Mouse (Mus musculus): Measurements from ENCODE around the gene Atp6v1g2. TPM values are rescaled to one million over a fixed set of nuclear protein-coding genes. Genes with fewer than 3 reads are reported as not detected.
"Not testable (repeated sequence)": the region's sequence is repeated elsewhere in the genome, so short reads cannot be mapped to it uniquely, and the experiment has no call there.

The Atp6v1g2 gene
- total RNA-seq, 2 experiments from 2014 or later: 615 to 646 TPM

DNA sequence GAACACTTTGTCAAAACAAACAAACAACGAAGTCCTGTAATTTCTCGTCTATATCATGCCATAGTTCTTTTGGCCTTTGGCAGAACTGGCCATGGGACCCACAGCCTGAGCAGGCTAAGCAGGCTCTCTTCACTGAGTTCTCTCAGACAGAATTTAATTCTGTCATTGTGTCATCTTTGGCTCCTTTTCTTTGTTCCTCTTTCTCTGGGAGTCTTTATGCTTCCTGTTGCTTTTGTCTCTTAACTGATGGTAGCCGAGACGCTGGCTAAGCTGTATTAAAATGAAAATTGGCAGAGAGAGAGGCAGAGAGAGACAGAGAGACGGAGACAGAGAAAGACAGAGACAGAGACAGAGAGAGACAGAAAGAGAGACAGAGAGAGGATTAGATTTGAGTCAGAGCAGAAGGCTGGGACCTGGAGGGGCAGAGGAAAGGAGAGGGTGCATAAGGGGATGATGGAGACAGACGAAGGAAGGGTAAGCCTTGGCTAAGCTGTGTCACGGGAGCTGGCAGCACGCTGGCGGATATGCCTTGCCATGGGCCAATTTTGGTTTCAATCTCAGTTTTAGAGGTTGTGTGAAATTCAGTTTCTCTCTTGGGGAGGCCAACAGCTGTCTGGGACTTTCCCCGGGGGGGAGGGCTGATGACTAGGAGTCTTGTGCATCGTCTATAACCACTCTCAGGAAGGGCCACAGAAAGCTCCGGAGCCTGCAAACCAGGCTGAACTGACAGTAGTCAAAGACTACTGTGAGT, 23.5 kb upstream of the Atp6v1g2 start:
- Histone ChIP-seq H3K27ac (no peak overlapping the region), H3K4me3 (no peak overlapping the region)
- no peak for TF ChIP-seq CTCF (conservative IDR thresholded peaks at IDR 0.05)
- no peak for DNase-seq (ENCODE audit: low spot score in 2 of 2)

- no peak for DNase-seq (ENCODE audit: low spot score in 2 of 2)
- no peak overlapping the region for H3K4me3 ChIP-seq
- no peak overlapping the region for H3K27ac ChIP-seq
- no peak for TF ChIP-seq CTCF (conservative IDR thresholded peaks at IDR 0.05)
These were observed 22.9 kb upstream of the Atp6v1g2 start for GRCm38 (mm10) chr17:35210593-35210992.

DNA sequence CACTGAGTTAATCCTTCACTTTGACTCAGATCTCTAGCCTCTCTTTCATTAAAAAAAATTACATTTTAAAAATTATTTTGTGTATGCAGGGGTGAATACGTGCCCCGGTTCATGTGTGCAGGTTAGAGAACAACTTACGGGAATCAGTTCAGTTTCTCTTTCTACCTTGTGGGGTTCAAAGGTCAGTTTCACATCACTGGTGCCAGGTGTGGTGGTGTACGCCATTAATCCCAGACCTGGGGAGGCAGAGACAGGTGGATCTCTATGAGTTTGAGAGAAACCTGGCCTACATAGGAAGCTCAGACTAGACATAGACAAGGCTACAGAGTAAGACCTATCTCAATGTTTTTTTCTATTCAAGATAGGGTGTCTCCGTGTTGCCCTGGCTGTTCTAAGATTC, 20.4 kb upstream of the Atp6v1g2 start:
- TF ChIP-seq CTCF (conservative IDR thresholded peaks at IDR 0.05): no peak

DNA sequence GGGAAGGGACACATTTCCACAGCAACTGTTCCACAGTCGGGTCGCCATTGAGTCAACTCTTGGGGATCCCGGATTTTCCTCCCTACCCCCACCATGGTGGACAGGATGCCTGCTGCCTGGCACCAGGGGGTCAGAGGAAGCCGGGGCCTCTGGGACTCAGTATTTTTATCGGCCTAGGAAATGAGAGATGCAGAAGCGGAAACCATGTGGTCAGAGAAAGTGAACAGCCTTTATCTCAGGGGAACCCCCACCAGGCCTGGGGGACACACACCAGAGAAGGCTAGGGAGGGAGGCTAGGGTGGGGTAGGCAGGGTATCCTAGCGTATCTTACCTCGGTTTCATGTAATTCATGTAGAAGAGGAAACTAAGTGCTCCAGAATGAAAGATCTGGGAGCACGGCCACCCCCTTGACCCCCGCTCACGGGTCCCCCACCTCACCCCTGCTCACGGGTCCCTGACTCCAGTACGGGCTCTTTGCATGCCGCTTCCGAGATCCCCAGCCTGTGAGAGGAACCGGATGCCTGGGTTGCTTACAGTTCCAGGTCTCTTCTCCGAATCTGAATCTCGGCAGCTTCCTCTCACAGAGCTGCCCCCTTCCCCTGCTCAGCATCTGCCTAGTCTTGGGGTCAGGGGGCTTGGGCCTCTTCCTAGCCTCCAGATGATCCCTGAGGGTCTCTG, 14.8 kb upstream of the Atp6v1g2 start:
- no peak for DNase-seq (ENCODE audit: low spot score in 2 of 2)
- Histone ChIP-seq H3K4me3 (no peak overlapping the region), H3K27ac (peak overlapping the region; percentile 47)
- no peak for TF ChIP-seq CTCF (conservative IDR thresholded peaks at IDR 0.05)

More for the DNA sequence above, 20.4 kb upstream of the Atp6v1g2 start:
- Histone ChIP-seq H3K27ac (no peak overlapping the region), H3K4me3 (no peak overlapping the region)
- no peak for DNase-seq (ENCODE audit: low spot score in 2 of 2)

DNA sequence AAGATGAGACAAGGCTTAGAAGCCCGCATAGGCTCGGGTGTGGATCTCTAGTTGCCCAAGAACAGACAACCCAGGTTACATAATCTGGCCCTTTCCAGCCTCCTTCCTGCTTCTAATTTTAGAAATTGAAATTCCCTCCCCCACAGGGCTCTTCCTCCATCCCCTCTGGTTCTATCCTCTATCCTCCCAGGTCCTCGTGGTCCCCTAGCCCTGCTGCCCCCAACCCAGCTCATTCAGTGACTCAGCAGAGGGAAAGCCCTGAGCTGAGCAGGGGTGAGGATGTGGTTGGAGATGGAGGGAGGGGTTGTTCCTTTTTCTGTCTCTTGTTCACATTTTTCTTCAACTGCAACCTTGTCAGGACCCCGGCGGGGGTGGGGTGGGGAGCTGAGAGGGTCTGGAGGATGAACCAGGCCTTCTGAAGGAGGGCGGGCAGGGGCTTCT, 13.8 kb upstream of the Atp6v1g2 start:
- H3K27ac ChIP-seq: peak overlapping the region; percentile 47; the same call in 1 of the 2 replicates

GRCm38 (mm10) chr17:35220156-35220952, 13.1 kb upstream of the Atp6v1g2 start, which contains the start of gene Gm16181:
TSS of gene Gm16181 (plus strand) at chr17:35220834.
- no peak for TF ChIP-seq CTCF (conservative IDR thresholded peaks at IDR 0.05)
- no peak within 1 kb of the TSS for H3K4me3 ChIP-seq
- peak within 1 kb of the TSS; percentile 47; the same call in 1 of the 2 replicates for H3K27ac ChIP-seq
- no peak for DNase-seq (ENCODE audit: low spot score in 2 of 2)

More for the DNA sequence above, 13.8 kb upstream of the Atp6v1g2 start:
- H3K4me3 ChIP-seq: no peak overlapping the region
- no peak for DNase-seq (ENCODE audit: low spot score in 2 of 2)
- TF ChIP-seq CTCF (conservative IDR thresholded peaks at IDR 0.05): no peak

DNA sequence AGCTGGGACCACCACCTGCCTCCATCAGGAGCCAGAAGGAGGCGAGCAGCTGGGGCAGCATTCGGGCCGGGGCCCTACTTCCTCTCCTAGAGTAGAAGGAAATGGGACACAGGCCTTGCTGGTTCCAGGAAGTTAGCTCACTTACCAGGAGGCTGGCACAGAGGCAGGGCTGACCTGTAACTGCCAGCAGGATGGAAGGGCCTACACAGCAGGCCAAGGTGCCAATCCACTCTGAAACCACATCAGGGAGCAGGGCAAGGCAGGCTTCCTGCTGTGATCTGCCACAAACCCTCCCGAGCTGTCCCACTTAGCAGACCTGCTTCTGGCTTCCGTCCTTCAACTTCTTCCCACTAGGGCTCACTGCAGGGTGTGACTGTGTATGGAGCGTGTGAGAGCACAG, 11.2 kb upstream of the Atp6v1g2 start:
- DNase-seq (ENCODE audit: low spot score in 2 of 2): no peak
- no peak overlapping the region for H3K4me3 ChIP-seq
- TF ChIP-seq CTCF (conservative IDR thresholded peaks at IDR 0.05): no peak
- H3K27ac ChIP-seq: no peak overlapping the region; the same call in 1 of the 2 replicates

- no peak overlapping the region for H3K4me3 ChIP-seq
- no peak for DNase-seq (ENCODE audit: low spot score in 2 of 2)
- peak; percentile 33 for TF ChIP-seq CTCF (conservative IDR thresholded peaks at IDR 0.05)
- H3K27ac ChIP-seq: no peak overlapping the region
These were observed 8.8 kb upstream of the Atp6v1g2 start for GRCm38 (mm10) chr17:35224641-35225040.

DNA sequence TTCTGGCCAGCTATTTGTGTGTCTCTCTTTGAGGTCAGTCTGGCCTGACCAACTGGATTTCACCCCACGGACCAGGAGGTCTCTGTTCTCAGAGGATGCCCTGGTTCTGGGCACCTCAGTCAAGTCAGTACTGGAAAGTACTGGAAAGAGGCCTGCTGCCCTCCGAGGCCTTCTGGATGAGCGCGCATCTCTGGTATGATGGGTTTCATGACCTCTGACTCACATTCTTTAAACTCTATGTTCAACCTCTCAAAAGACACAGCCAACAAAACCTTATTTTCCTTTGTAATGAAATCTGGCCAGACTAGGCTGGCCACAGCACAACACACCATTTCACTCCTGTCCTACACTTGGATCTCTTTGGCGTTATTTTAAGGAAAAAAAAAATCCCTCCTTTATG, 8.0 kb upstream of the Atp6v1g2 start:
- no peak for DNase-seq (ENCODE audit: low spot score in 2 of 2)
- TF ChIP-seq CTCF (conservative IDR thresholded peaks at IDR 0.05): no peak
- H3K4me3 ChIP-seq: no peak overlapping the region
- H3K27ac ChIP-seq: no peak overlapping the region

GRCm38 (mm10) chr17:35226561-35227046, 6.9 kb upstream of the Atp6v1g2 start:
- DNase-seq (ENCODE audit: low spot score in 2 of 2): no peak
- peak; percentile 27 for TF ChIP-seq CTCF (conservative IDR thresholded peaks at IDR 0.05)
- Histone ChIP-seq H3K4me3 (no peak overlapping the region), H3K27ac (no peak overlapping the region)

GRCm38 (mm10) chr17:35231022-35231421, 2.4 kb upstream of the Atp6v1g2 start:
- no peak for DNase-seq (ENCODE audit: low spot score in 2 of 2)
- no peak overlapping the region for H3K27ac ChIP-seq
- TF ChIP-seq CTCF (conservative IDR thresholded peaks at IDR 0.05): no peak
- H3K4me3 ChIP-seq: no peak overlapping the region

GRCm38 (mm10) chr17:35232043-35232442, 1.4 kb upstream of the Atp6v1g2 start:
- H3K27ac ChIP-seq: peak overlapping the region; percentile 83
- TF ChIP-seq CTCF (conservative IDR thresholded peaks at IDR 0.05): peak; percentile 95
- peak; percentile 75 to 90 for DNase-seq (ENCODE audit: low spot score in 2 of 2)
- no peak overlapping the region; the same call in 1 of the 2 replicates for H3K4me3 ChIP-seq

DNA sequence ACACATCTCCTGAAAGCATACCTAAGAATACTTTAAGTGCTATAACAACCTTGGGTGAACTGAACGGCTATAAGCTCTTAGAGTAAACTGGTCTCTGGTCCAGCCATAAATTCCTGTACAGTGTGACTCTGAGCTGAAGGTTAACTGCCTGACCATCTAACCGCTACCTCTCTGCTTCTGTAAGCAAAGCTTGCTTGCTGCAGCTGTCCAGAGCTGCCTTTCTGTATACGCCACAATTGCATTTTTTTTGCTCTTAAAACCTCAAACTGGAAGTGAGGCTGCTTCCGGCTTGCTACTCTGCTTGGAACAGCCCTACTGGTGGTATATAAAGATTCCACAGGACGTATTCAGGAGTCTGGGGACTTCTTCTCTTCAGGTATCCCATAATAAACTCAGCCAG, 801 bp upstream of the Atp6v1g2 start:
- TF ChIP-seq CTCF (conservative IDR thresholded peaks at IDR 0.05): no peak
- DNase-seq (ENCODE audit: low spot score in 2 of 2): no peak
- Histone ChIP-seq H3K27ac (peak overlapping the region; percentile 83), H3K4me3 (peak overlapping the region; percentile 2)

DNA sequence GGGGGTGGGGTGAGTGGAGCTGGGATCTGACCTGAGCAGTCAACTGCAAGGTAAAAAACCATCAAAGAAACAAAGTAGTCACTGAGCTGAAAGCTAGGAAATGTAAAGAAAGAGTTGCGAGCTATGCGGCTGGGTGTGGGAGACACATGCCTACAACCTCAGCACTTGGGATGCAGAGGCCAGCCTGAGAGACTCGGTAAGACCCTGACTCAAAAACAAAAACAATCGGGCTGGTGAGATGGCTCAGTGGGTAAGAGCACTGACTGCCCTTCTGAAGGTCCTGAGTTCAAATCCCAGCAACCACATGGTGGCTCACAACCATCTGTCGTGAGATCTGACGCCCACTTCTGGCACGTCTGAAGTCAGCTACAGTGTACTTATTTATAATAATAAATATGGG, 630 bp downstream of the Atp6v1g2 start:
- Histone ChIP-seq H3K4me3 (peak overlapping the region; percentile 78; the same call in 1 of the 2 replicates), H3K27ac (peak overlapping the region; percentile 93)
- not testable (repeated sequence) for DNase-seq (ENCODE audit: low spot score in 2 of 2)
